Mouse (Mus musculus) MEL (cell line): ENCODE results near the gene Fam122b.

Source experiments
- CTCF ChIP-seq, 3 experiments: IDR thresholded peaks in 2 of 3; conservative IDR thresholded peaks in 1 of 3; 2 replicates each; pipeline ENCODE4 v1.5.1; 2011 to 2012; ENCODE audit warnings: low read length in 3 of 3, low read depth in 2 of 3, mild to moderate bottlenecking in 2 of 3, improper control_type of control experiment in 1 of 3, inconsistent platforms in 1 of 3, mixed read lengths in 1 of 3, moderate library complexity in 1 of 3; ENCODE audit not compliant: control insufficient read depth in 1 of 3, insufficient read depth in 1 of 3, poor library complexity in 1 of 3, severe bottlenecking in 1 of 3
- ETS1 ChIP-seq: IDR thresholded peaks from 2 replicates; pipeline ENCODE4 v1.6.1; 2012; ENCODE audit warnings: low read depth, mild to moderate bottlenecking, inconsistent platforms, low read length, improper control_type of control experiment, moderate library complexity
- MYB ChIP-seq: IDR thresholded peaks from 2 replicates; pipeline ENCODE4 v1.6.1; 2011; ENCODE audit warnings: mild to moderate bottlenecking, low read depth, low read length, improper control_type of control experiment
- TBP ChIP-seq: IDR thresholded peaks from 2 replicates; pipeline ENCODE4 v1.8.0; 2011; ENCODE audit warnings: low read depth, low read length, improper control_type of control experiment

DNA sequence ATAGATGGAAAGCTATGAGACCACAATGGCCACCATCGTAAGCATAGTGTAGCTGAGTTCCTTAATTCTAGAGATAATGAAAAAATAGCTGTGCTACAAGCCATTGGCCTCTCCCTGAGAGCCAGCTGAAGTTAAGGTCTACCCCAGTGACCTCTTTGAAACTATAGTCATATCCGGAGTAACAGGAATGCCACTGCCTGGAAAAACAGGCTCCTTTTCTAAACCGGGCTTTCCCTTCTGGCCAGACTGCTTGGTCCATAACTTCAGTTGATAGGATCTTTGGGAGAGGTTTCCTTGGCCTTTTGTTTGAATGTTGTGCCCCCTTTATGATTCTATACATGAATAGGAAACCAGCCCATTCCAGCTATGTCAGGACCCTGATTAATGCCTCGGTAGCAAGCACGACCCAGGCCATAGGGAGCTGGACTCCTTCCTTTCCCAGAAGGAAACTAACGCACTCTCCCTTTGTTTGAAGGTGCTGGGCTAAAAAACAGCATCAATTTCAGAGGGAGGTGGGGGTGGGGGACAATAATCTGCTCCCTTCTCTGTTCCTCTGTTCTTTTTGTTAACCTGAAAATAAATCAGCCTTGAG, 45.2 kb downstream of the Fam122b start:
- TF ChIP-seq TBP: no peak
- no peak for TF ChIP-seq ETS1
- TF ChIP-seq CTCF (IDR thresholded peaks at IDR 0.05 in 2 of 3, conservative IDR thresholded peaks at IDR 0.05 in 1 of 3; ENCODE audit: control insufficient read depth in 1 of 3, insufficient read depth in 1 of 3, low read depth in 2 of 3, low read length in 3 of 3, poor library complexity in 1 of 3, severe bottlenecking in 1 of 3): no peak
- no peak for TF ChIP-seq MYB
